In the genomic region with DNA sequence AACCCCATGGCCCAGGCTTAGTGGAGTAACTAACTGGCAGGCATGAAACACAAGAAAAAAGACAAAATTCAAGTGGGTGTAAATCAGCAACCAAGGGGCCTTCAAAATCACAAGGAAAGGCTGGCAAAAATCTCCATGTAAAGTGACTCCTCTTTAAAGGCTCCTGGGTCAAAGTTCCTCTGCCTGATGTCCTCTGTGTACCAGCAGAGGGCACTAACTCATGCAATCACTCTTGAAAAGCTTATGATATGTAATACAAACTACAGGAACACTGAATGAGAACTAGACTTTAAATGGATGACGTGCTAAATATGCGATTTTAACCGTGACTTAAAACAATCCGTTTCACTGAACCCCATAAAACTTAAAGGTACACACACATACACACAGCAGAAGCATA, we compare ENCODE assay signal across 10 mouse cellular contexts.
A peak's percentile ranks its signal among the peaks of the same experiment; 100 is the strongest.
DNase-seq lines count a peak whose midpoint lies in the region; TF ChIP-seq lines count a peak whose summit lies in the region.
"Had no signal": no experiment of that assay in that cellular context is flagged by ENCODE, and none has a peak within 500 bp of the region (broad histone marks: within the 10 kb centered on the region; RNA-seq: fewer than 3 reads in every experiment).

No protein-coding gene starts in this region.

- peak; percentile 34; the same call in 1 of the 2 replicates for TF ChIP-seq CTCF in cerebellum, adult 2 months (IDR thresholded peaks at IDR 0.05; ENCODE audit: borderline replicate concordance, insufficient read depth, low read depth, low read length)
- peak; percentile 80 for TF ChIP-seq CTCF in layer of hippocampus, adult 2 months (conservative IDR thresholded peaks at IDR 0.05)

- H3K4me1 ChIP-seq in cerebellum, adult 2 months (ENCODE audit: control insufficient read depth, insufficient read depth, low read length) = peaks cover 9% of the 10 kb centered on the region; the same call in 1 of the 2 replicates
- H3K4me1 ChIP-seq: midbrain, embryonic 12.5 days had no signal

- TF ChIP-seq POLR2A in cerebellum, adult 2 months (IDR thresholded peaks at IDR 0.05; ENCODE audit: borderline replicate concordance, insufficient read depth, low read length) = no peak

- no peak overlapping the region for H3K4me3 ChIP-seq in cerebellum, adult 2 months (replicated peaks; ENCODE audit: insufficient read depth, low read depth, low read length)
- no peak overlapping the region for H3K4me3 ChIP-seq in layer of hippocampus, adult 2 months
- H3K4me3 ChIP-seq: midbrain, embryonic 12.5 days had no signal

- no peaks in the 10 kb centered on the region for H3K27me3 ChIP-seq in cerebellum, adult 2 months (ENCODE audit: control insufficient read depth, insufficient read depth, low read length)
- H3K27me3 ChIP-seq: midbrain, embryonic 12.5 days had no signal

- peak in 1 of 2 experiments; percentile 33 for DNase-seq in cerebellum, adult 2 months
- DNase-seq in cerebellum, postnatal 4 days (ENCODE audit: low spot score in 2 of 2) = no peak
- no peak for DNase-seq in layer of hippocampus, adult 2 months (ENCODE audit: low spot score in 2 of 2)
- no peak for DNase-seq in layer of hippocampus, adult 9-11 months
- peak; percentile 48 for DNase-seq in embryo, embryonic 11 days
- peak; percentile 33 for DNase-seq in mesoderm, embryonic 11.5 days (ENCODE audit: low read depth, low spot score)
- DNase-seq in left cerebral cortex, postnatal 10 days (ENCODE audit: extremely low spot score in 1 of 2, low spot score in 2 of 2) = no peak
- DNase-seq in neural tube, embryonic 10.5 days (ENCODE audit: extremely low spot score, low spot score) = no peak
- DNase-seq: gastrocnemius, postnatal 10 days had no signal

- WGBS in cerebellum, adult 2 months = 68% methylated on average over 4 of the region's 4 CpGs

- intact Hi-C loops in left cerebral cortex, postnatal 10 days (cut with DNase I) = no loop called here

- no peak overlapping the region for H3K27ac ChIP-seq in cerebellum, adult 2 months (ENCODE audit: insufficient read depth, low read length)
- H3K27ac ChIP-seq in layer of hippocampus, adult 2 months = no peak overlapping the region
- H3K27ac ChIP-seq: midbrain, embryonic 12.5 days had no signal

Comparison
In these comparisons a context has a peak if more than half of its experiments do, and no peak if none do; other contexts are left out.
1. DNase-seq: peak in embryo, embryonic 11 days (single experiment) and mesoderm, embryonic 11.5 days (single experiment); none in cerebellum, postnatal 4 days (0 of 2), layer of hippocampus, adult 2 months (0 of 2), layer of hippocampus, adult 9-11 months (single experiment), left cerebral cortex, postnatal 10 days (0 of 2) and neural tube, embryonic 10.5 days (single experiment).